In genomic region chr6:83599636-83600174, GRCm38 (mm10) we compare ENCODE assay signal across 14 mouse cellular contexts. TPM values are rescaled to one million over a fixed set of nuclear protein-coding genes. Genes with fewer than 3 reads are reported as not detected.
DNase-seq lines count a peak whose midpoint lies in the region; ATAC-seq lines count a peak whose summit lies in the region.
"Had no signal": no experiment of that assay in that cellular context is flagged by ENCODE, and none has a peak within 500 bp of the region (broad histone marks: within the 10 kb centered on the region; RNA-seq: fewer than 3 reads in every experiment).

No protein-coding gene starts in this region.

- H3K4me2 ChIP-seq in forebrain, embryonic 12.5 days = peak overlapping the region; percentile 54; the same call in 1 of the 2 replicates
- no peak overlapping the region for H3K4me2 ChIP-seq in forebrain, embryonic 11.5 days (ENCODE audit: low read depth, low read length, severe bottlenecking)
- H3K4me2 ChIP-seq in neural tube, embryonic 15.5 days = peak overlapping the region; percentile 62; the same call in 1 of the 2 replicates

- H3K9me3 ChIP-seq in forebrain, embryonic 12.5 days = no peaks in the 10 kb centered on the region
- no peaks in the 10 kb centered on the region for H3K9me3 ChIP-seq in forebrain, embryonic 11.5 days (ENCODE audit: control insufficient read depth, low read length)
- no peaks in the 10 kb centered on the region for H3K9me3 ChIP-seq in neural tube, embryonic 15.5 days (replicated peaks)
- H3K9me3 ChIP-seq: midbrain, embryonic 12.5 days had no signal

- H3K27me3 ChIP-seq in forebrain, embryonic 12.5 days = no peaks in the 10 kb centered on the region
- H3K27me3 ChIP-seq in forebrain, embryonic 11.5 days (ENCODE audit: control insufficient read depth, insufficient read depth, low read length) = no peaks in the 10 kb centered on the region
- no peaks in the 10 kb centered on the region for H3K27me3 ChIP-seq in neural tube, embryonic 15.5 days (replicated peaks)
- H3K27me3 ChIP-seq: midbrain, embryonic 12.5 days had no signal

- ATAC-seq in forebrain, embryonic 12.5 days (ENCODE audit: low FRiP score) = no peak
- ATAC-seq in forebrain, embryonic 11.5 days (replicated peaks; ENCODE audit: low FRiP score) = no peak
- no peak for ATAC-seq in neural tube, embryonic 15.5 days (ENCODE audit: low FRiP score)

- WGBS in forebrain, embryonic 12.5 days = 87% methylated on average over 6 of the region's 6 CpGs
- WGBS in forebrain, embryonic 11.5 days = 85% methylated on average over 6 of the region's 6 CpGs
- WGBS in neural tube, embryonic 15.5 days = 90% methylated on average over 6 of the region's 6 CpGs

- H3K4me3 ChIP-seq in forebrain, embryonic 12.5 days (replicated peaks) = no peak overlapping the region
- H3K4me3 ChIP-seq in forebrain, embryonic 11.5 days (ENCODE audit: low read depth, low read length) = no peak overlapping the region
- H3K4me3 ChIP-seq in neural tube, embryonic 15.5 days (replicated peaks) = no peak overlapping the region
- H3K4me3 ChIP-seq: erythroblast, embryonic 14.5 days had no signal

- DNase-seq in forebrain, embryonic 11.5 days (ENCODE audit: low spot score) = no peak
- peak; percentile 21 for DNase-seq in lung, postnatal 10 days
- no peak for DNase-seq in lung, postnatal 4 days
- peak; percentile 30 for DNase-seq in heart, postnatal 4 days
- no peak for DNase-seq in Muller cell, postnatal 12 days (ENCODE audit: inconsistent ontology term)
- DNase-seq in adrenal gland, postnatal 4 days (ENCODE audit: low spot score in 2 of 2) = no peak
- DNase-seq: adrenal gland, postnatal 25 days; cerebellum, postnatal 25 days had no signal

- H3K4me1 ChIP-seq in forebrain, embryonic 12.5 days = 0 out of 2 replicates have a peak, but pooled peaks cover 3% of the 10 kb centered on the region
- peaks cover 2% of the 10 kb centered on the region; the same call in 1 of the 2 replicates for H3K4me1 ChIP-seq in forebrain, embryonic 11.5 days (replicated peaks; ENCODE audit: control insufficient read depth, insufficient read depth, low read length)
- peaks cover 7% of the 10 kb centered on the region; the same call in 1 of the 2 replicates for H3K4me1 ChIP-seq in neural tube, embryonic 15.5 days
- H3K4me1 ChIP-seq: midbrain, embryonic 12.5 days had no signal

- H3K27ac ChIP-seq in forebrain, embryonic 12.5 days = no peak overlapping the region
- no peak overlapping the region for H3K27ac ChIP-seq in forebrain, embryonic 11.5 days (ENCODE audit: low read depth, low read length)
- H3K27ac ChIP-seq in neural tube, embryonic 15.5 days (replicated peaks) = no peak overlapping the region

- H3K36me3 ChIP-seq in forebrain, embryonic 12.5 days (replicated peaks) = no peaks in the 10 kb centered on the region
- H3K36me3 ChIP-seq in forebrain, embryonic 11.5 days (ENCODE audit: control insufficient read depth, insufficient read depth, low read length) = no peaks in the 10 kb centered on the region
- H3K36me3 ChIP-seq in neural tube, embryonic 15.5 days = no peaks in the 10 kb centered on the region
- H3K36me3 ChIP-seq: midbrain, embryonic 12.5 days had no signal

- no peak overlapping the region for H3K9ac ChIP-seq in forebrain, embryonic 12.5 days
- H3K9ac ChIP-seq in forebrain, embryonic 11.5 days (ENCODE audit: low read length) = no peak overlapping the region
- no peak overlapping the region for H3K9ac ChIP-seq in neural tube, embryonic 15.5 days (replicated peaks)

RNA-seq across cellular contexts. Expression of gene Stambp, which starts 27.2 kb away (rescaled TPM):
- polyA plus RNA-seq in forebrain, embryonic 12.5 days (2016; fragmentation: Nextera tagmentation; extraction: Ambion mirVana) = 27.7 and 28.8 TPM in 2 replicates
- polyA plus RNA-seq in forebrain, embryonic 11.5 days (2014; fragmentation: Nextera tagmentation; extraction: Ambion mirVana) = 20.5 and 21.6 TPM in 2 replicates
- total RNA-seq in heart, postnatal 4 days (2021) = 10 to 100 TPM; 16.0 to 18.4 TPM
- 55.3 and 60.2 TPM in 2 replicates for polyA plus RNA-seq in neural tube, embryonic 15.5 days (2015; fragmentation: Nextera tagmentation; extraction: Ambion mirVana)
- total RNA-seq in adrenal gland, postnatal 4 days (2021) = 10 to 100 TPM; 32.9 to 33.0 TPM

RNA-seq across cellular contexts. Expression of gene Clec4f, which starts 56.3 kb away (rescaled TPM):
- not detected in 2 replicates for polyA plus RNA-seq in forebrain, embryonic 12.5 days (2016; fragmentation: Nextera tagmentation; extraction: Ambion mirVana)
- polyA plus RNA-seq in forebrain, embryonic 11.5 days (2014; fragmentation: Nextera tagmentation; extraction: Ambion mirVana) = not detected in 2 replicates
- total RNA-seq in heart, postnatal 4 days (2021) = not detected
- not detected in 2 replicates for polyA plus RNA-seq in neural tube, embryonic 15.5 days (2015; fragmentation: Nextera tagmentation; extraction: Ambion mirVana)
- 1 to 10 TPM in 1 of 2 experiments, under 1 TPM in 1; 0.22 to 6.4 TPM for total RNA-seq in adrenal gland, postnatal 4 days (2021)
- total RNA-seq: adrenal gland, postnatal 25 days; hematopoietic stem cell, adult 5-6 weeks had no signal
- polyA plus RNA-seq: limb, embryonic 11.5 days; midbrain, embryonic 12.5 days had no signal

Comparison
In these comparisons a context has a peak if more than half of its experiments do, and no peak if none do; other contexts are left out.
1. DNase-seq: peak in lung, postnatal 10 days (single experiment) and heart, postnatal 4 days (single experiment); none in forebrain, embryonic 11.5 days (single experiment), lung, postnatal 4 days (0 of 2), Muller cell, postnatal 12 days (single experiment) and adrenal gland, postnatal 4 days (0 of 2).